Mouse (Mus musculus): ENCODE results near the gene Hipk4. TPM values are rescaled to one million over a fixed set of nuclear protein-coding genes. Genes with fewer than 3 reads are reported as not detected.

The Hipk4 gene
- polyA plus RNA-seq, 1 experiment from 2014 or later = 0.95 TPM

DNA sequence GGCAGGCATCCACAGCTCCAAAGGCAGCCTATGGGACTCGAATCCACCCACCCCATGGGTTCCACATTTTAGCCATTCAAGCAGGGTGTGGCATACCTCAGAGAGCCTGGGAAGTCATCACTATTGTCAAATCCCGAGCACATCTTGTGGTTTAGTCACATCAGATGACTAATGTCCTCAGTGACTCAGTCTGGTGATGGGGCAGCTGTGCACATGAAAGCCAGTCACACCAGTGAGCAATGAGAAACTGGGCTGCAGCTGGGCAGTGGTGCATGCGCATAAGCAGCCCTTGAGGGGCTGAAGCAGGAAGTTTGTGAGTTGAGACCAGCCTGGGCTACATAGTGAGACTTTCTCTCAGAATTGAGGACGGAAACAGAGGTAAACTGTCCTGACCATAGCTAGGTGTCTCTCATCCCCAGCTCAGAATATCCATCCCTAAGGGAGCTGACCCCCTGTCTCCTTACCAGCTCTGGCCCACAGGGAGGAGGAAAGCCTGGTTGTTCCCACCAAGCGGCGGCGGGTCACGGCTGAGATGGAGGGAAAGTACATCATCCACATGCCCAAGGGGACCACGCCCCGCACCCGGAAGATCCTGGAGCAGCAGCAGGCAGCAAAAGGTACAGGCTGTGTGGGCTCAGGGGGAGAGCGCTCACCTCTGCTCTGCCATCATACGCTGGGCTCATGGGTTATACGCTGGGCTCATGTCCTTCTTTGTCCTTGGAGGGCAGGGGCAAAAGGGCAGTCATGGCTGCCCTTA lies 51.2 kb downstream of the Hipk4 start:
- Histone ChIP-seq H3K27ac (ENCODE audit: low read depth) (no peak overlapping the region), H3K4me3 (ENCODE audit: low read depth, low read length) (no peak overlapping the region), H3K4me2 (no peak overlapping the region), H3K9me3 (ENCODE audit: low read depth, low read length) (no peaks in the 10 kb centered on the region), H3K9ac (no peak overlapping the region), H3K4me1 (ENCODE audit: insufficient read depth) (no peaks in the 10 kb centered on the region), H3K36me3 (ENCODE audit: insufficient read depth) (peaks cover 82% of the 10 kb centered on the region), H3K27me3 (ENCODE audit: insufficient read depth, low read length) (no peaks in the 10 kb centered on the region)
- DNase-seq (no peak), ATAC-seq (ENCODE audit: insufficient read depth) (no peak)
- WGBS = 93% methylated on average over 14 of the region's 14 CpGs
- TF ChIP-seq CTCF (IDR thresholded peaks at IDR 0.05; ENCODE audit: low read depth) = no peak

GRCm38 (mm10) chr7:27576914-27577313 lies 53.8 kb downstream of the Hipk4 start:
- peak; percentile 46 for DNase-seq

GRCm38 (mm10) chr7:27577589-27577988 lies 54.5 kb downstream of the Hipk4 start:
- Histone ChIP-seq H3K27me3 (ENCODE audit: insufficient read depth, low read length) (no peaks in the 10 kb centered on the region), H3K27ac (ENCODE audit: low read depth) (no peak overlapping the region), H3K9ac (no peak overlapping the region), H3K9me3 (ENCODE audit: low read depth, low read length) (no peaks in the 10 kb centered on the region), H3K36me3 (ENCODE audit: insufficient read depth) (peaks cover 84% of the 10 kb centered on the region), H3K4me2 (no peak overlapping the region), H3K4me1 (ENCODE audit: insufficient read depth) (no peaks in the 10 kb centered on the region), H3K4me3 (ENCODE audit: low read depth, low read length) (no peak overlapping the region)
- no peak for TF ChIP-seq CTCF (IDR thresholded peaks at IDR 0.05; ENCODE audit: low read depth)
- ATAC-seq (ENCODE audit: insufficient read depth) (no peak), DNase-seq (no peak)
- WGBS = 85% methylated on average over 6 of the region's 6 CpGs

More at GRCm38 (mm10) chr7:27576914-27577313, 53.8 kb downstream of the Hipk4 start:
- Histone ChIP-seq H3K4me2 (no peak overlapping the region), H3K4me1 (ENCODE audit: insufficient read depth) (no peaks in the 10 kb centered on the region), H3K4me3 (ENCODE audit: low read depth, low read length) (no peak overlapping the region), H3K27ac (ENCODE audit: low read depth) (no peak overlapping the region), H3K9me3 (ENCODE audit: low read depth, low read length) (no peaks in the 10 kb centered on the region), H3K9ac (no peak overlapping the region), H3K27me3 (ENCODE audit: insufficient read depth, low read length) (no peaks in the 10 kb centered on the region), H3K36me3 (ENCODE audit: insufficient read depth) (peaks cover 84% of the 10 kb centered on the region)
- WGBS = 69% methylated on average over 6 of the region's 6 CpGs
- peak; percentile 59 for TF ChIP-seq CTCF (IDR thresholded peaks at IDR 0.05; ENCODE audit: low read depth)
- no peak for ATAC-seq (ENCODE audit: insufficient read depth)

DNA sequence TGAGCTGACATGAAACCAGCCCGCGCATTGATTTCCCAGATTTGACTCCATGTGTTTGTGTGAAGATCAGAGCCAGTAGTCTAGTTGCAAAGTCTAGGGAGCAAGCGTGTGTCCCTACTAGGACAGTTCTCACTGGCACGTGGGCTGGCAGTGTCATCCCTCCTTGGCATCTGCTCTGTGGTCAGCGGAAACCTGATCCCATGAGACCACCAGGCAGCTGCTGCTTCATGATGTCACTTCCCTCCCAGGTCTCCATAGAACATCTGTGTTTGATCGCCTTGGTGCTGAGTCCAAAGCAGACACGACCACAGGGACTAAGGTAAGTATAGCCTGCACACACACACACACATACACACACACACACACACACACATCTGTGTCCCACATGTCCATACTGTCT lies 55.4 kb downstream of the Hipk4 start:
- no peak for TF ChIP-seq CTCF (IDR thresholded peaks at IDR 0.05; ENCODE audit: low read depth)
- Histone ChIP-seq H3K4me3 (ENCODE audit: low read depth, low read length) (no peak overlapping the region), H3K27me3 (ENCODE audit: insufficient read depth, low read length) (no peaks in the 10 kb centered on the region), H3K36me3 (ENCODE audit: insufficient read depth) (peaks cover 88% of the 10 kb centered on the region), H3K27ac (ENCODE audit: low read depth) (no peak overlapping the region), H3K4me2 (no peak overlapping the region), H3K4me1 (ENCODE audit: insufficient read depth) (no peaks in the 10 kb centered on the region), H3K9me3 (ENCODE audit: low read depth, low read length) (no peaks in the 10 kb centered on the region), H3K9ac (no peak overlapping the region)
- 83% methylated on average over 7 of the region's 7 CpGs for WGBS
- DNase-seq (no peak), ATAC-seq (ENCODE audit: insufficient read depth) (no peak)

DNA sequence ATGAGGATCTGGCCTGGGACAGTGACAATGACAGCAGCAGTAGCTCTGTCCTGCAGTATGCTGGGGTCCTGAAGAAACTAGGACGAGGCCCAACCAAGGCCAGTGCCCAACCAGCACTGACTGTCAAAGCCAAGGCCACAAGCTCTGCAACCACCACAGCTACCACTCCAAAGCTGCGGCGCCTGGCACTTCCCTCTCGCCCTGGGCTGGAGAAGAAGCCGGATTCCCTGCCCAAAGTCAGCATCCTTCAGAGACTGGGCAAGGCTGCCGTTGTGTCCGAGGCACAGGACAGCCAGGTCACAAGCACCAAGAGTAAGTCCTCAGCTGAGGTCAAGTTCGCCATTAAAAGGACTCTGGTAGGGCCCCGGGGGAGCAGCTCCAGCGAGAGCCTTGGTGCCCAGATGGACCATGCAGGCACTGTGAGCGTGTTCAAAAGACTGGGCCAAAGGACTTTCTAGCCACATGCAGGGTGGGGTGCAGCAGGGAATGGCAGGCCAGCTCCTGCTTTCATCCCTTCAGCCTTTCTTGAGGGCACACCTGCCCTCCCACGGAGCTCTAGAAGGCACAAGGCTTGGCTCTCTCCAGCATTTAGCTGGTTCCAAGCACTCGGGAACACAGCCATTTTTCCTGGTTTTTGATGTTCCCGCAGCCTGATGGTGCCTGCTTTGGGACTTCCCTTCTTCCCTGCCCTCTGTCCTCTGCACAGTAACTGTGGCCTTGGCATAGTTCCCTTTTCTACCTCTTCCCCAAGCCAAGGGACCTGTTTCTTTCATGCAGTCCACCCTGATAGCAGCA lies 57.5 kb downstream of the Hipk4 start:
- DNase-seq = no peak
- WGBS = 88% methylated on average over 14 of the region's 14 CpGs
- Histone ChIP-seq H3K4me3 (ENCODE audit: low read depth, low read length) (no peak overlapping the region), H3K27ac (ENCODE audit: low read depth) (no peak overlapping the region), H3K4me2 (no peak overlapping the region), H3K9ac (no peak overlapping the region), H3K9me3 (ENCODE audit: low read depth, low read length) (no peaks in the 10 kb centered on the region), H3K36me3 (ENCODE audit: insufficient read depth) (peaks cover 79% of the 10 kb centered on the region), H3K4me1 (ENCODE audit: insufficient read depth) (no peaks in the 10 kb centered on the region), H3K27me3 (ENCODE audit: insufficient read depth, low read length) (no peaks in the 10 kb centered on the region)
- no peak for TF ChIP-seq CTCF (IDR thresholded peaks at IDR 0.05; ENCODE audit: low read depth)
- no peak for ATAC-seq (ENCODE audit: insufficient read depth)

Other genes starting within 250 kb of the Hipk4 start
- gene Ltbp4, start 185.6 kb upstream of the Hipk4 start, polyA plus RNA-seq (2014; fragmentation: Nextera tagmentation; extraction: Ambion mirVana) = 73.5 and 86.0 TPM in 2 replicates
- gene Shkbp1, start 167.2 kb upstream of the Hipk4 start, polyA plus RNA-seq (2014; fragmentation: Nextera tagmentation; extraction: Ambion mirVana) = 45.1 and 53.5 TPM in 2 replicates
- 0.73 and 1.6 TPM in 2 replicates for gene Gm20479, start 165.8 kb upstream of the Hipk4 start, polyA plus RNA-seq (2014; fragmentation: Nextera tagmentation; extraction: Ambion mirVana)
- gene Sptbn4, start 75.6 kb upstream of the Hipk4 start, polyA plus RNA-seq (2014; fragmentation: Nextera tagmentation; extraction: Ambion mirVana) = 0.31 and 0.51 TPM in 2 replicates
- gene Blvrb, start 75.3 kb upstream of the Hipk4 start, polyA plus RNA-seq (2014; fragmentation: Nextera tagmentation; extraction: Ambion mirVana) = 54.5 and 56.0 TPM in 2 replicates
- 22.0 and 24.3 TPM in 2 replicates for gene Sertad3, start 49.5 kb upstream of the Hipk4 start, polyA plus RNA-seq (2014; fragmentation: Nextera tagmentation; extraction: Ambion mirVana)
- gene Sertad1, start 36.4 kb upstream of the Hipk4 start, polyA plus RNA-seq (2014; fragmentation: Nextera tagmentation; extraction: Ambion mirVana) = 39.3 and 42.5 TPM in 2 replicates
- gene Prx, start 23.9 kb upstream of the Hipk4 start, polyA plus RNA-seq (2014; fragmentation: Nextera tagmentation; extraction: Ambion mirVana) = 2.5 and 2.9 TPM in 2 replicates
- gene Pld3, start 30.0 kb downstream of the Hipk4 start, polyA plus RNA-seq (2014; fragmentation: Nextera tagmentation; extraction: Ambion mirVana) = 56.7 and 57.4 TPM in 2 replicates
- gene 2310022A10Rik, start 30.0 kb downstream of the Hipk4 start, polyA plus RNA-seq (2014; fragmentation: Nextera tagmentation; extraction: Ambion mirVana) = 20.6 and 25.4 TPM in 2 replicates
- gene Akt2, start 68.3 kb downstream of the Hipk4 start, polyA plus RNA-seq (2014; fragmentation: Nextera tagmentation; extraction: Ambion mirVana) = 92.6 and 98.9 TPM in 2 replicates
- gene Ttc9b, start 130.6 kb downstream of the Hipk4 start, polyA plus RNA-seq (2014; fragmentation: Nextera tagmentation; extraction: Ambion mirVana) = 0.32 and 0.41 TPM in 2 replicates
- gene Map3k10, start 151.3 kb downstream of the Hipk4 start, polyA plus RNA-seq (2014; fragmentation: Nextera tagmentation; extraction: Ambion mirVana) = 6.9 and 7.3 TPM in 2 replicates
- gene Zfp607b, start 166.1 kb downstream of the Hipk4 start, polyA plus RNA-seq (2014; fragmentation: Nextera tagmentation; extraction: Ambion mirVana) = 3.6 and 5.5 TPM in 2 replicates
- gene Zfp60, start 208.1 kb downstream of the Hipk4 start, polyA plus RNA-seq (2014; fragmentation: Nextera tagmentation; extraction: Ambion mirVana) = 37.5 and 39.3 TPM in 2 replicates

Measured in lung, embryonic 14.5 days (tissue).